Comparison of ENCODE assay signal across 19 mouse cellular contexts in the genomic region with DNA sequence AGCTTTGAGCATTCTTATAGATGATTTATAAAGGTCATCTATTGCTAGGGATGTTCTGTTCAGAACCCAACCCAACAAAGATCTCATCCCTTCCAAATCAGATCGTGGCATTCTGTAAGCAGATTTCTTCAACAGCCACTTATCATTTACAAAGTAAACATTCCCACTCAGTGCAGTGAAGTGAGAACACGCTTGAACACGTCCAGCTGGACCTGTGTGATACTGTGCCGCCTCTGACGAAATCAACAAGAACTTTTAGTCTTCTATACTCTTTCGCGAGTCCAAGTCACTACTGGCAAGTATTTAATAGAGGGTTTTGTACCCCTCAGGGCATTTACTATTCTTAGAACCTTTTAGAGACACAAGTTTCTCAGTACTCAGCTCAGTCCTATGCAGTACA. TPM values are rescaled to one million over a fixed set of nuclear protein-coding genes. Genes with fewer than 3 reads are reported as not detected.
"Had no signal": no experiment of that assay in that cellular context is flagged by ENCODE, and none has a peak within 500 bp of the region (broad histone marks: within the 10 kb centered on the region; RNA-seq: fewer than 3 reads in every experiment).

No protein-coding gene starts in this region.

- H3K4me3 ChIP-seq: left cerebral cortex, adult 2 months; limb, embryonic 12.5 days; liver, embryonic 13.5 days; midbrain, embryonic 10.5 days; neural tube, embryonic 12.5 days; stomach, embryonic 15.5 days had no signal

- H3K9me3 ChIP-seq: limb, embryonic 12.5 days; liver, embryonic 13.5 days; midbrain, embryonic 10.5 days; neural tube, embryonic 12.5 days; stomach, embryonic 15.5 days had no signal

- H3K27ac ChIP-seq: hindbrain, embryonic 14.5 days; left cerebral cortex, adult 2 months; limb, embryonic 12.5 days; liver, embryonic 13.5 days; midbrain, embryonic 10.5 days; neural tube, embryonic 12.5 days; stomach, embryonic 15.5 days had no signal

- H3K4me2 ChIP-seq: hindbrain, embryonic 14.5 days; limb, embryonic 12.5 days; liver, embryonic 13.5 days; neural tube, embryonic 12.5 days; stomach, embryonic 15.5 days had no signal

- DNase-seq: kidney, adult 8-10 months; kidney, postnatal 25 days; liver; liver, embryonic 13.5 days; liver, postnatal 0 days; midbrain, embryonic 14.5 days; retina, postnatal 1 day; thymus, postnatal 4 days had no signal

- H3K27me3 ChIP-seq: limb, embryonic 12.5 days; liver, embryonic 13.5 days; neural tube, embryonic 12.5 days; stomach, embryonic 15.5 days had no signal

- H3K4me1 ChIP-seq: limb, embryonic 12.5 days; liver, embryonic 13.5 days; midbrain, embryonic 10.5 days; neural tube, embryonic 12.5 days; stomach, embryonic 15.5 days had no signal

- H3K9ac ChIP-seq: hindbrain, embryonic 14.5 days; limb, embryonic 12.5 days; liver, embryonic 13.5 days; liver, postnatal 0 days; neural tube, embryonic 12.5 days; stomach, embryonic 15.5 days had no signal

- ATAC-seq: intestine, postnatal 0 days; liver, postnatal 0 days had no signal

- H3K36me3 ChIP-seq: limb, embryonic 12.5 days; liver, embryonic 13.5 days; midbrain, embryonic 10.5 days; neural tube, embryonic 12.5 days; stomach, embryonic 15.5 days had no signal

RNA-seq across cellular contexts. Expression of gene Sptssb, which starts 51.3 kb away (rescaled TPM):
- total RNA-seq: megakaryocyte, adult 5-6 weeks; monocyte, adult 5-6 weeks; neutrophil, adult 5-6 weeks had no signal
- polyA plus RNA-seq: limb, embryonic 12.5 days; spleen, adult 2 months had no signal
